Mouse (Mus musculus) MN1 (cell line): ENCODE data around the gene Dtnb.
A peak's percentile ranks its signal among the peaks of the same experiment; 100 is the strongest.
"Not testable (repeated sequence)": the region's sequence is repeated elsewhere in the genome, so short reads cannot be mapped to it uniquely, and the experiment has no call there.

ENCODE experiments used
- DNase-seq: peaks from one replicate; pipeline ENCODE4 v3.0.0-alpha.2; 2016; ENCODE audit warnings: low spot score

Dtnb gene

DNA sequence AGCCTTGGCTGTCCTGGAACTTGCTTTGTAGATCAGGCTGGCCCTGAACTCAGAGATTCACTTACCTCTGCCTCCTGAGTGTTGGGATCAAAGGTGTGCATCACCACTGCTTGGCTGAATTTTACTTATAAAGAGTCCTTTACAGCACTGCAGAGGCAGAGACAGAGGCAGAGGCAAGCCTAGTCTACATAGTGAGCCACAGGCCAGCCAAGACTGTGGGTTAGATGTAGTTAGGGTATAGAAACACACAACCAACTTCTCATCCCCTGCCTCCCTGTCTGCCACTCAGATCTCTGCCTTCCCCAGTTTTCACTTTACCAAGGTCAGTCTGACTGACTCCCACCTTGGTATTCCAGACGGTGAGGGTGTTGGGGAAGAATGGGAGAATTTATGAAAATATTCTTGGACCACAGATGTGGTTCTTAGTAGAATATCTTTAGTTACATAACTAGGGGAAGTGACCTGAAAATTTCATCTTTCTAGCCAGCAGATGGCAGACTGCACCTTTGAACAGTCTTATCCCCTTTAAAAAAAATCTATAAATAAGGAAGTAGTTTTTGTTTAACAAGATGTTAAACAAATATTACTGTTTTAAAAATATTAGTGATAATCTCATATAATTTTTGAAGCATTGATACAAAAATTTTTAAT is 88.9 kb downstream of the Dtnb start:
- DNase-seq, result peak; percentile 67

- DNase-seq, result peak; percentile 25
These were observed 90.5 kb downstream of the Dtnb start for GRCm38 (mm10) chr12:3662660-3663059.

DNA sequence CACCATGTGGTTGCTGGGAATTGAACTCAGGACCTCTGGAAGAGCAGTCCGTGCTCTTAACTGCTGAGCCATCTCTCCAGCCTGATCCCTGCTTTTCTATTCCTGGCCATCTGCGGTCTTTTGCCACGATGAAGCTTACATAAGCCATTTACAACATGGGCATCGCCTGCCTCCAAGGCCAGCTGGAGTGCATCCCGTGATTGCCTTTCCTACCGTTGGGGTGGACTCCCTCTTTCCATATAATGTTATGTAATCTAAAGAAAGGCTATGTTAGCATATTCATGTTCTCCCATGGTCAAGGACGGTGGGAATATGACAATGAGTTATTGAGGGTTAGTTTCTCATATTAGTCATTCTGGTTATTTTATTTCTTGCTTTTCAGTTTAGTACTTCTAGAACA is 91.2 kb downstream of the Dtnb start:
- DNase-seq, result no peak

- no peak for DNase-seq
These were observed 97.8 kb downstream of the Dtnb start for GRCm38 (mm10) chr12:3669971-3670381.

- DNase-seq, result no peak
These were observed 98.9 kb downstream of the Dtnb start for GRCm38 (mm10) chr12:3671117-3671516.

DNA sequence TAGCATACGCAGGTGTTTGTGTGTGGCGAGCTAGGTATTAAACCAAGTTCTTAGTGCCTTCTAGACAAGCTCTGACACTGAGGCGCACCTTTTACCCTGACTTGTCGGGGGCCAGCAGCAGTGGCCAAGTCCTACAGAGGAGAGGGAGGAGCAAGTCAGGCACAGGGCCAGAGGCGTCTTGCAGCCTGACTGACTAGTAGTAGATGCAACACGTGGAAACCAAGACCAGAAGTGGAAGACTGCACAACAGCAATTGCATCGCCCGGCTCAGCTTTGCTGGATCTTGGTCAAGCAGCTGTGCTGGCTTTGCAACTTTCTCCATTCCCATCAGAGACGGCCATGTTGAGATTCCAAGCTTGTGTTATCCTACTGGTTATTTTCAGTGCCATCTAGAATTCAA is 100.6 kb downstream of the Dtnb start:
- DNase-seq, result peak; percentile 45

- no peak for DNase-seq
These were observed 101.7 kb downstream of the Dtnb start for GRCm38 (mm10) chr12:3673886-3674285.

DNA sequence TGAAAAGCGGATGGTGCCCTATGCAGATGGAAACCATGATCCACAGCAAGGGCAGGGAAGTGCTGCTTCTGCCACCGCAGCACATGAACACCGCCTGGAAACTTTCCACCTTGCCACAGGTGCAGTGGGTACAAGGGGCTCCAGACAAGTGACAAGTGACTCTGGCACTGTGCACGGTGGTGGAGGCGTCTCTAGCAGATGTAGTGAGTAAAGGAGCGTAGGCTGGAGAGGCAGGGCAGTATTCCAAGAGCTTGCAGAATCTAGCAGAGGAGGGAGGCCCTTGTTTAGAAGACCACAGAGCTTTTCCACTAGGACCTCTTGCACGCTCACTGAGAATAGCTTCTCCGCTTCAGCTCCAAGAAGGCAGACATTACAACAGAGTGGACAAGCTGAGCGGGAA is 102.7 kb downstream of the Dtnb start:
- DNase-seq, result no peak

DNA sequence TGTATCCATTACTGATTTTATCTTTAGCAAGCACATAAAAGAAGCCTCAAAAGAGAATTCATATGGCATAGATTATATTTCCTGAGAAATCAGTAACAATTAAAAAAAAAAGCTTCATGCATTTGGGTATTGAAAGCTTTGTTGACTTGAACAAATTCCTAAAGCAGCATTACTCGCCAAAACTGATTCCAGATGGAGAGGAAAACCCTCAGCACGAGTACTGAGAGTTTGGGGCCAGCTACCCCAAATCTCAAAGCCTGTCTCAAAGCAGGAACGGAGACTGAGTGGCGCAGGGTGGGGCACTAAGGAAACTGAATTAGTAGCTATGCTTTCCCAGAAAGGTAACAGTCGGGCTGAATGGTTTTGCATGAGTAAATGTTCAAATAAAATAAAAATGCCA is 108.5 kb downstream of the Dtnb start:
- DNase-seq, result no peak

GRCm38 (mm10) chr12:3683041-3683440 is 110.9 kb downstream of the Dtnb start:
- no peak for DNase-seq

- DNase-seq, result no peak
These were observed 114.3 kb downstream of the Dtnb start for GRCm38 (mm10) chr12:3686419-3686940.

DNA sequence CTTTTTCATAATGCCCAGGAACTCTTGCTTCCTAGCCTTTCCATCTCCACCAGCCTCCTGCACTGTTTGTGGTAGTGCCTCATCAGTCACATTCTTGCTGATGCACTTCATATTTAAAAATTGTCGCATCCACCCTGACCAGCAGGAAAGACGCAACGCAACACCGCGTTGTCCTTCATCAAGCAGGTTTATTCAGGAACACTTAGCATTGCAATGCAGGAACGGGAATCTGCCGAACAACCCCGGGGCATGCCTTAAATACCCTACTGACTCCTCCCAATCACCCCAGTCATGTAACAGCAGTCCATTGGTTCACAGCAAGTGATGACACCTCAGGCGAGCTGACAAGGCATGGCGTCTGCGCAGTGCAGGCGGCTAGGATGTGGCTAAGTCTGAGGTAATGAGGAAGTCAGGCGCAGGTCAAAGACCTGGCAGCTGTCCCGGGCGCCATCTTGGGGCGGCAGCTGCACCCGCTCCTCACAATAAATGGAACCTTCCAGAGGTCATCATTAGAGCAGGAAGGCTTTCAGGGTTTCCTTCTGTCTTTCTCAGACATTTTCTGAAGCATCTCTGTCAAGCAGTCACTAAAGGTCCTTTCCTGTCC is 118.8 kb downstream of the Dtnb start:
- not testable (repeated sequence) for DNase-seq

- DNase-seq, result no peak
These were observed 120.7 kb downstream of the Dtnb start for GRCm38 (mm10) chr12:3692795-3693392.

GRCm38 (mm10) chr12:3695741-3696501 is 123.7 kb downstream of the Dtnb start:
- DNase-seq, result peak; percentile 76

GRCm38 (mm10) chr12:3700503-3700902 is 128.3 kb downstream of the Dtnb start:
- DNase-seq, result no peak

DNA sequence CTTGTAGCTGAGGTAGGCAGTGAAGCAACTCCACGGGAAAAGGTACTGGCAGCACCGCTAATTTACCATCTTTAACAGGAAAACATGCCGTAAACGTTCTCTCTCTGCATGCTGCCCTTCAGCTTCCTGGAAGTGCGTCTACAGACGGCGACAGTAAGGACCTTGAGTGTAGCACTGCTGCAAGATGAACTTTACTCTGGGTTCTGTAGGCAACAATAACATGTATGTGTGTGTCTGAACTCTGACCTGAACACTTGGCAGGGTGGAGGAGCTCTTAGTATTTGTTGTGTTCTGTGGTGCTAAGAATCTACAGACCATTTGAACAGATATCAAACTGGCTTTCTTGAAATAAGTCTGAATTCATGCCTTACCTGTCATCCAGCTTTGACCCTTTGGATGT is 130.7 kb downstream of the Dtnb start:
- DNase-seq, result no peak

GRCm38 (mm10) chr12:3719151-3719721 is 147.1 kb downstream of the Dtnb start:
- no peak for DNase-seq

- no peak for DNase-seq
These were observed 148.3 kb downstream of the Dtnb start for GRCm38 (mm10) chr12:3720527-3720926.

GRCm38 (mm10) chr12:3723762-3724161 is 151.6 kb downstream of the Dtnb start:
- DNase-seq, result peak; percentile 60

DNA sequence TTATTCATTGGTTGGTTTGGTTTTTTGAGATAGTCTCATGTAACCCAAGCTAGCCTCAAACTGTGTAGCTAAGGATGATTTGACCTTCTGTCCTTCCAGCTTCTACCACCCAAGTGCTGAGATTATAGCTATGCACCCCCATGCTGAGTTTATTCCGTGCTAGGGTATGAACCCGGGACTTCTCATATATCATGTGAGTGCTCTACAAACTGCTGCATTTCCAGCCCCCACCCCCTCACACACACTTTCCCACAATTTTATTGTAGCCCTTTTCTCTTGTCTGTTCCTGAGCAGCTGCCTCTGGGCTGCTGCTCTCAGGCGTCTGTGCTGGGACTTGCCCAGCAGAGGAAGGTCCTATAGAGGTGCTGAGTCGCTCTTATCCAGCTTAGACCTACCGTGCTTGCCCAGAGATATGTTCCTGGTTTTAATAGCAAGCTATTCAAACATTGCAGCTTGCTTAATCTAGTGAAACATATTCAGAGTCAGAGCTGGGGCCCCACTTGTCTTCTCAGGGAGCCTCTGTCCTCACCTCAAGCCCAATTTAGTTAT is 152.7 kb downstream of the Dtnb start:
- no peak for DNase-seq

DNA sequence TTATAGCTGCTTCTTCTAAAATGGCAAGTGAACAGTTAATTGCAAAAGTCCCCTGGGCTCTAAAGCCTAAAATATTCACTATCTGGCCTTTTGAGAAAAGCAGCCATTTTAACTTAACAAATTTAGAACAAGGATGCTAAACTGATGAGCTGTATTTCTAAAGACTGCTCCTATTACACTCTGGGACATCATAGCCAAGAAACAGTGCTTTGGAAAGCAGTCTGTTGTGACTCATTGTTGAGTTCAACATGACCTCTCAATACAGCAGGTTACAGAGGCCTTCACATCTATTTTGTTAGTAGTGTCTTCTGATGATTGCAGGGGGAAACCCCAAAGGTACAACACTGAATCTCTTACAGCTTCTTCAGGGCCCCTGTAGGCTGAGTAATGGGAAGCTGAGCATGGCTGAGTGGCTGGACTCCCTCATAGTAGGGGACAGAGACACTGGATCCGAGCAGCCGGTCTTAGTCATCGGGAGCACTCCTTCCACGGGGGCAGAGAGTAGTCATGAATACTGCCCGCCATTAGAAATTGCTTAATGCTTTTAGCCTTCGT is 157.4 kb downstream of the Dtnb start:
- DNase-seq, result no peak
